In genomic region chr7:57529451-57529850, GRCm38 (mm10) we compare ENCODE assay signal across 29 mouse cellular contexts. TPM values are rescaled to one million over a fixed set of nuclear protein-coding genes. Genes with fewer than 3 reads are reported as not detected.
DNase-seq lines count a peak whose midpoint lies in the region; ATAC-seq and TF ChIP-seq lines count a peak whose summit lies in the region.
"Had no signal": no experiment of that assay in that cellular context is flagged by ENCODE, and none has a peak within 500 bp of the region (broad histone marks: within the 10 kb centered on the region; RNA-seq: fewer than 3 reads in every experiment).

No protein-coding gene starts in this region.

- TF ChIP-seq CTCF in hindbrain, postnatal 0 days (IDR thresholded peaks at IDR 0.05; ENCODE audit: low read depth) = no peak

- no peaks in the 10 kb centered on the region for H3K27me3 ChIP-seq in hindbrain, postnatal 0 days (ENCODE audit: insufficient read depth, low read length)
- H3K27me3 ChIP-seq: embryonic facial prominence, embryonic 13.5 days; forebrain, embryonic 12.5 days; forebrain, embryonic 15.5 days; hindbrain, embryonic 12.5 days; hindbrain, embryonic 15.5 days had no signal

- DNase-seq in frontal cortex, postnatal 10 days (ENCODE audit: low spot score in 2 of 2) = no peak
- peak; percentile 21 for DNase-seq in layer of hippocampus, adult 9-11 months
- DNase-seq in layer of hippocampus, postnatal 36 days = no peak
- peak; percentile 58 for DNase-seq in brain, adult 2 months (ENCODE audit: low read depth, low spot score)
- no peak for DNase-seq in hindbrain, postnatal 0 days (ENCODE audit: low spot score)
- DNase-seq: adrenal gland, adult 2 months; adrenal gland, postnatal 14 days; cerebellum, adult 11-12 months; cerebellum, adult 8-10 months; cerebellum, postnatal 36 days; embryo, embryonic 11 days; gastrocnemius, adult 2 months; gastrocnemius, postnatal 14 days; heart, adult 11 months had no signal

- no peak overlapping the region for H3K4me2 ChIP-seq in hindbrain, postnatal 0 days (ENCODE audit: low read depth, low read length)
- H3K4me2 ChIP-seq: embryonic facial prominence, embryonic 13.5 days; forebrain, embryonic 12.5 days; forebrain, embryonic 15.5 days; heart, embryonic 11.5 days; hindbrain, embryonic 12.5 days; hindbrain, embryonic 15.5 days had no signal

- no peak overlapping the region for H3K9ac ChIP-seq in hindbrain, postnatal 0 days (replicated peaks; ENCODE audit: low read length)
- H3K9ac ChIP-seq: embryonic facial prominence, embryonic 13.5 days; forebrain, embryonic 12.5 days; forebrain, embryonic 15.5 days; hindbrain, embryonic 12.5 days; hindbrain, embryonic 15.5 days had no signal

- no peaks in the 10 kb centered on the region for H3K4me1 ChIP-seq in hindbrain, postnatal 0 days (ENCODE audit: insufficient read depth, low read length)
- H3K4me1 ChIP-seq: embryonic facial prominence, embryonic 10.5 days; embryonic facial prominence, embryonic 13.5 days; forebrain, embryonic 12.5 days; forebrain, embryonic 15.5 days; hindbrain, embryonic 12.5 days; hindbrain, embryonic 15.5 days had no signal

- no peak overlapping the region for H3K27ac ChIP-seq in hindbrain, postnatal 0 days
- H3K27ac ChIP-seq: embryonic facial prominence, embryonic 10.5 days; embryonic facial prominence, embryonic 13.5 days; forebrain, embryonic 12.5 days; forebrain, embryonic 15.5 days; gastrocnemius, adult 2 months; hindbrain, embryonic 12.5 days; hindbrain, embryonic 15.5 days had no signal

- peak; percentile 57 for ATAC-seq in frontal cortex, adult (ENCODE audit: low TSS enrichment)
- no peak for ATAC-seq in hindbrain, postnatal 0 days
- ATAC-seq: forebrain, embryonic 15.5 days had no signal

- no peaks in the 10 kb centered on the region for H3K9me3 ChIP-seq in hindbrain, postnatal 0 days (ENCODE audit: low read length)
- H3K9me3 ChIP-seq: embryonic facial prominence, embryonic 10.5 days; embryonic facial prominence, embryonic 13.5 days; forebrain, embryonic 12.5 days; forebrain, embryonic 15.5 days; hindbrain, embryonic 12.5 days; hindbrain, embryonic 15.5 days had no signal

- WGBS in hindbrain, postnatal 0 days = 81% methylated on average over 4 of the region's 4 CpGs

- no peak overlapping the region for H3K4me3 ChIP-seq in hindbrain, postnatal 0 days (ENCODE audit: low read length)
- H3K4me3 ChIP-seq: embryonic facial prominence, embryonic 10.5 days; embryonic facial prominence, embryonic 13.5 days; erythroblast, embryonic 14.5 days; forebrain, embryonic 12.5 days; forebrain, embryonic 15.5 days; gastrocnemius, adult 2 months; hindbrain, embryonic 12.5 days; hindbrain, embryonic 15.5 days had no signal

- H3K36me3 ChIP-seq in hindbrain, postnatal 0 days (ENCODE audit: insufficient read depth, low read length) = no peaks in the 10 kb centered on the region
- H3K36me3 ChIP-seq: embryonic facial prominence, embryonic 10.5 days; embryonic facial prominence, embryonic 13.5 days; forebrain, embryonic 12.5 days; forebrain, embryonic 15.5 days; G1E; hindbrain, embryonic 12.5 days; hindbrain, embryonic 15.5 days had no signal

RNA-seq across cellular contexts. Expression of gene Gabra5, which starts 19.6 kb away (rescaled TPM):
- 100 to 1,000 TPM; 177 TPM for total RNA-seq in layer of hippocampus, postnatal 36 days (2021)
- total RNA-seq in hindbrain, postnatal 0 days (2014; rRNA removed) = 81.0 and 83.5 TPM in 2 replicates
- polyA plus RNA-seq in hindbrain, postnatal 0 days (2015; fragmentation: Nextera tagmentation; extraction: Ambion mirVana) = 83.0 and 86.7 TPM in 2 replicates
- total RNA-seq: adrenal gland, postnatal 14 days; gastrocnemius, adult 2 months; gastrocnemius, postnatal 14 days; gastrocnemius, postnatal 4 days; heart, adult 8-10 months; heart, postnatal 25 days; hematopoietic stem cell, adult 5-6 weeks had no signal
- polyA plus RNA-seq: adrenal gland, adult 2 months; erythroblast, embryonic 14.5 days; G1E; heart, embryonic 11.5 days; heart, postnatal 0 days had no signal

Comparison
In these comparisons a context has a peak if more than half of its experiments do, and no peak if none do; other contexts are left out.
1. DNase-seq: peak in layer of hippocampus, adult 9-11 months (single experiment) and brain, adult 2 months (single experiment); none in frontal cortex, postnatal 10 days (0 of 2), layer of hippocampus, postnatal 36 days (0 of 2) and hindbrain, postnatal 0 days (single experiment).